Mouse (Mus musculus) kidney, adult 2 months (tissue): ENCODE results near the gene Rom1. TPM values are rescaled to one million over a fixed set of nuclear protein-coding genes. Genes with fewer than 3 reads are reported as not detected.
"Not testable (repeated sequence)": the region's sequence is repeated elsewhere in the genome, so short reads cannot be mapped to it uniquely, and the experiment has no call there.

Source experiments
- DNase-seq: peaks from one replicate; pipeline ENCODE4 v3.0.0; 2021
- H3K27ac ChIP-seq: fragments of 200-500 bp; 2 replicates; pipeline ENCODE4 v1.5.1; 2012; ENCODE audit warnings: low read depth, low read length, control low read depth, inconsistent platforms; ENCODE audit not compliant: insufficient read depth
- H3K27me3 ChIP-seq: fragments of 200-500 bp; replicated peaks from 2 replicates; pipeline ENCODE4 v1.6.1; 2012; ENCODE audit warnings: mild to moderate bottlenecking, moderate library complexity, low read length, inconsistent platforms; ENCODE audit not compliant: control insufficient read depth, insufficient read depth
- H3K36me3 ChIP-seq: fragments of 200-500 bp; 2 replicates; pipeline ENCODE4 v1.6.1; 2012; ENCODE audit warnings: mild to moderate bottlenecking, moderate library complexity, low read length, inconsistent platforms; ENCODE audit not compliant: control insufficient read depth, insufficient read depth
- H3K4me1 ChIP-seq: fragments of 200-500 bp; 2 replicates; pipeline ENCODE4 v1.6.1; 2011; ENCODE audit warnings: low read length; ENCODE audit not compliant: control insufficient read depth, insufficient read depth
- H3K4me3 ChIP-seq: fragments of 200-500 bp; 2 replicates; pipeline ENCODE4 v1.5.1; 2011; ENCODE audit warnings: mild to moderate bottlenecking, low read depth, low read length, control low read depth; ENCODE audit not compliant: insufficient read depth
- CTCF ChIP-seq: fragments of 200-500 bp; conservative IDR thresholded peaks from 2 replicates; pipeline ENCODE4 v1.5.1; 2011; ENCODE audit warnings: low read depth, mild to moderate bottlenecking, control low read depth, low read length, moderate library complexity, mixed read lengths; ENCODE audit not compliant: insufficient read depth, insufficient read length
- POLR2A ChIP-seq: fragments of 200-500 bp; IDR thresholded peaks from one replicate; pipeline ENCODE4 v1.6.1; 2011; ENCODE audit warnings: low read depth, low read length, control low read depth
- WGBS: fragments of 180-500 bp; shearing (Covaris S2); methylation state at CpG from one replicate; pipeline ENCODE4 v1.1.7; 2018; 5-methylcytosine and 5-hydroxymethylcytosine counted together
- polyA plus RNA-seq: library from polyadenylated mRNA; depleted of rRNA; stranded (reverse); fragments of >200 nt; gene quantifications from 2 replicates; pipeline ENCODE4 v1.2.3, GENCODE M21; 2012; rRNA removed

Gene Rom1
- polyA plus RNA-seq = 12.0 and 13.9 TPM in 2 replicates

GRCm38 (mm10) chr19:8929224-8930088 is at the start of gene Rom1, which contains the start of gene Eml3:
Rom1 (minus strand) TSS chr19:8929356.
Eml3 (plus strand) TSS chr19:8929552.
- Histone ChIP-seq H3K36me3 (no peaks in the 10 kb centered on the region; the same call in none of the 2 replicates), H3K27ac (peak within 1 kb of the TSS; percentile 76), H3K4me1 (no peaks in the 10 kb centered on the region), H3K4me3 (peak within 1 kb of the TSS; percentile 64), H3K27me3 (no peaks in the 10 kb centered on the region)
- TF ChIP-seq POLR2A (no peak), CTCF (no peak)
- WGBS = under 1% methylated on average over 74 of the region's 74 CpGs
- peak; percentile 97 for DNase-seq

GRCm38 (mm10) chr19:8976535-8976934 is 47.4 kb upstream of the Rom1 start:
- Histone ChIP-seq H3K27ac (no peak overlapping the region), H3K4me3 (no peak overlapping the region), H3K36me3 (peaks cover 8% of the 10 kb centered on the region), H3K27me3 (no peaks in the 10 kb centered on the region), H3K4me1 (peaks cover 2% of the 10 kb centered on the region; the same call in 1 of the 2 replicates)
- WGBS = 42% methylated on average over 3 of the region's 3 CpGs
- peak; percentile 68 for DNase-seq
- peak; percentile 84 for TF ChIP-seq CTCF
- no peak for TF ChIP-seq POLR2A

GRCm38 (mm10) chr19:8975491-8975890 is 46.3 kb upstream of the Rom1 start:
- H3K4me3 ChIP-seq = no peak overlapping the region
- TF ChIP-seq CTCF (no peak), POLR2A (no peak)
- peaks cover 2% of the 10 kb centered on the region; the same call in 1 of the 2 replicates for H3K4me1 ChIP-seq
- DNase-seq = no peak
- H3K36me3 ChIP-seq = peaks cover 9% of the 10 kb centered on the region
- H3K27me3 ChIP-seq = no peaks in the 10 kb centered on the region
- WGBS = 96% methylated on average over 2 of the region's 2 CpGs
- H3K27ac ChIP-seq = no peak overlapping the region

- WGBS = 96% methylated on average over 1 of the region's 1 CpGs
- H3K4me3 ChIP-seq = no peak overlapping the region
- TF ChIP-seq CTCF = no peak
- no peak for TF ChIP-seq POLR2A
- H3K27me3 ChIP-seq = no peaks in the 10 kb centered on the region
- H3K27ac ChIP-seq = no peak overlapping the region
- DNase-seq = no peak
- peaks cover 10% of the 10 kb centered on the region for H3K36me3 ChIP-seq
- H3K4me1 ChIP-seq = peaks cover 2% of the 10 kb centered on the region; the same call in 1 of the 2 replicates
Observed at GRCm38 (mm10) chr19:8974638-8975037, 45.5 kb upstream of the Rom1 start.

GRCm38 (mm10) chr19:8972491-8972890 is 43.3 kb upstream of the Rom1 start:
- not testable (repeated sequence) for H3K27ac ChIP-seq
- DNase-seq = peak; percentile 62
- WGBS = 74% methylated on average over 8 of the region's 8 CpGs

GRCm38 (mm10) chr19:8967893-8968292 is 38.7 kb upstream of the Rom1 start:
- H3K4me1 ChIP-seq = peaks cover 4% of the 10 kb centered on the region; the same call in 1 of the 2 replicates
- H3K27me3 ChIP-seq = no peaks in the 10 kb centered on the region
- 7% methylated on average over 9 of the region's 9 CpGs for WGBS
- no peak for DNase-seq
- H3K27ac ChIP-seq = no peak overlapping the region
- H3K4me3 ChIP-seq = peak overlapping the region; percentile 75
- peaks cover 6% of the 10 kb centered on the region for H3K36me3 ChIP-seq
- TF ChIP-seq CTCF = no peak
- TF ChIP-seq POLR2A = no peak

More at GRCm38 (mm10) chr19:8972491-8972890, 43.3 kb upstream of the Rom1 start:
- H3K36me3 ChIP-seq = peaks cover 10% of the 10 kb centered on the region
- H3K4me3 ChIP-seq, H3K4me1 ChIP-seq, H3K27me3 ChIP-seq: not testable (repeated sequence)

- no peak for DNase-seq
- peaks cover 4% of the 10 kb centered on the region; the same call in 1 of the 2 replicates for H3K4me1 ChIP-seq
- peak overlapping the region; percentile 75 for H3K4me3 ChIP-seq
- H3K27me3 ChIP-seq = no peaks in the 10 kb centered on the region
- TF ChIP-seq POLR2A = no peak
- H3K27ac ChIP-seq = peak overlapping the region; percentile 33; the same call in 1 of the 2 replicates
- peaks cover 6% of the 10 kb centered on the region for H3K36me3 ChIP-seq
- 0% methylated on average over 8 of the region's 8 CpGs for WGBS
Observed at GRCm38 (mm10) chr19:8967373-8967743, 38.2 kb upstream of the Rom1 start.
